Mouse (Mus musculus) kidney, postnatal 0 days (tissue): ENCODE measurements around the gene Rpl10a. TPM values are rescaled to one million over a fixed set of nuclear protein-coding genes. Genes with fewer than 3 reads are reported as not detected.

Source experiments
- ATAC-seq: fragments of 200-750 bp; cut with Nextera tagmentation; replicated peaks from 2 replicates; pipeline ENCODE4 v1.8.0; 2017; ENCODE audit warnings: low read depth, moderate number of reproducible peaks, moderate TSS enrichment, moderate library complexity; ENCODE audit not compliant: low FRiP score
- DNase-seq: peaks from one replicate; pipeline ENCODE4 v3.0.0-alpha.2; 2016; ENCODE audit warnings: low spot score
- H3K27ac ChIP-seq: fragments of 300-500 bp; sonication (generic); 2 replicates; pipeline ENCODE4 v1.5.1; 2014; ENCODE audit warnings: mild to moderate bottlenecking
- H3K27me3 ChIP-seq: fragments of 300-500 bp; sonication (generic); 2 replicates; pipeline ENCODE4 v1.6.1; 2014; ENCODE audit warnings: low read length, mixed read lengths; ENCODE audit not compliant: insufficient read depth
- H3K36me3 ChIP-seq: fragments of 300-500 bp; sonication (generic); 2 replicates; pipeline ENCODE4 v1.6.1; 2014; ENCODE audit warnings: low read length, mixed read lengths; ENCODE audit not compliant: insufficient read depth
- H3K4me1 ChIP-seq: fragments of 300-500 bp; sonication (generic); replicated peaks from 2 replicates; pipeline ENCODE4 v1.6.1; 2014; ENCODE audit warnings: antibody characterized with exemption, low read length, mixed read lengths; ENCODE audit not compliant: insufficient read depth
- H3K4me2 ChIP-seq: fragments of 300-500 bp; sonication (generic); 2 replicates; pipeline ENCODE4 v1.6.1; 2014; ENCODE audit warnings: mild to moderate bottlenecking, low read length, moderate library complexity, mixed read lengths
- H3K4me3 ChIP-seq: fragments of 300-500 bp; sonication (generic); replicated peaks from 2 replicates; pipeline ENCODE4 v1.5.1; 2014; ENCODE audit warnings: low read depth, low read length
- H3K9ac ChIP-seq: fragments of 300-500 bp; sonication (generic); 2 replicates; pipeline ENCODE4 v1.6.1; 2014; ENCODE audit warnings: low read depth, low read length
- H3K9me3 ChIP-seq: fragments of 300-500 bp; sonication (generic); replicated peaks from 2 replicates; pipeline ENCODE4 v1.6.1; 2016; ENCODE audit warnings: low read length, inconsistent platforms, mixed read lengths
- CTCF ChIP-seq: IDR thresholded peaks from 2 replicates; pipeline ENCODE4 v1.5.1; 2016; ENCODE audit warnings: antibody characterized with exemption, low read depth, mild to moderate bottlenecking, moderate library complexity
- WGBS: fragments of 180-500 bp; shearing (Covaris S2); extraction: QIAGEN DNeasy Blood & Tissue Kit; methylation state at CpG from one replicate; pipeline ENCODE4 v1.1.7; 2014; 5-methylcytosine and 5-hydroxymethylcytosine counted together
- polyA plus RNA-seq: library from polyadenylated mRNA; unstranded; fragments of >200 nt; fragmentation: Nextera tagmentation; extraction: Ambion mirVana; gene quantifications from 2 replicates; pipeline ENCODE4 v1.2.1, GENCODE M21; 2015

Rpl10a gene
- 645 and 750 TPM in 2 replicates for polyA plus RNA-seq

- no peaks in the 10 kb centered on the region for H3K27me3 ChIP-seq
- H3K27ac ChIP-seq, result peak within 1 kb of the TSS; percentile 84
- under 1% methylated on average over 67 of the region's 67 CpGs for WGBS
- ATAC-seq (peak; percentile 81), DNase-seq (peak; percentile 97)
- H3K4me2 ChIP-seq, result peak within 1 kb of the TSS; percentile 74
- H3K36me3 ChIP-seq, result peaks cover 24% of the 10 kb centered on the region
- peak; percentile 94 for TF ChIP-seq CTCF
- H3K9ac ChIP-seq, result peak within 1 kb of the TSS; percentile 89
- H3K4me1 ChIP-seq, result peaks cover 34% of the 10 kb centered on the region; the same call in 1 of the 2 replicates
- H3K4me3 ChIP-seq, result peak within 1 kb of the TSS; percentile 48
- H3K9me3 ChIP-seq, result no peaks in the 10 kb centered on the region
These were observed at the start of gene Rpl10a for GRCm38 (mm10) chr17:28328366-28328928. Rpl10a (plus strand) TSS chr17:28328471.

- DNase-seq (no peak), ATAC-seq (peak; percentile 18; the same call in 1 of the 2 replicates)
- Histone ChIP-seq H3K27ac (peak overlapping the region; percentile 82), H3K4me2 (no peak overlapping the region), H3K9ac (no peak overlapping the region), H3K4me3 (no peak overlapping the region), H3K9me3 (no peaks in the 10 kb centered on the region), H3K27me3 (no peaks in the 10 kb centered on the region), H3K4me1 (peaks cover 35% of the 10 kb centered on the region; the same call in 1 of the 2 replicates), H3K36me3 (no peaks in the 10 kb centered on the region)
- 13% methylated on average over 4 of the region's 4 CpGs for WGBS
- TF ChIP-seq CTCF, result no peak
These were observed 49.0 kb upstream of the Rpl10a start for GRCm38 (mm10) chr17:28279236-28279635.

GRCm38 (mm10) chr17:28279780-28280422, 48.4 kb upstream of the Rpl10a start:
- no peaks in the 10 kb centered on the region for H3K36me3 ChIP-seq
- no peak overlapping the region for H3K4me2 ChIP-seq
- DNase-seq, result no peak
- 0 out of 2 replicates have a peak overlapping the region, but pooled peaks have one; percentile 14 for H3K9ac ChIP-seq
- H3K4me1 ChIP-seq, result peaks cover 35% of the 10 kb centered on the region; the same call in 1 of the 2 replicates
- no peak for TF ChIP-seq CTCF
- ATAC-seq, result peak; percentile 64
- 52% methylated on average over 15 of the region's 15 CpGs for WGBS
- H3K27ac ChIP-seq, result peak overlapping the region; percentile 82
- no peaks in the 10 kb centered on the region for H3K27me3 ChIP-seq
- no peak overlapping the region for H3K4me3 ChIP-seq
- no peaks in the 10 kb centered on the region for H3K9me3 ChIP-seq

GRCm38 (mm10) chr17:28280423-28280800, 47.9 kb upstream of the Rpl10a start:
- H3K27ac ChIP-seq, result peak overlapping the region; percentile 82
- H3K4me3 ChIP-seq, result no peak overlapping the region
- peaks cover 40% of the 10 kb centered on the region; the same call in 1 of the 2 replicates for H3K4me1 ChIP-seq
- WGBS, result 70% methylated on average over 7 of the region's 7 CpGs
- no peaks in the 10 kb centered on the region for H3K9me3 ChIP-seq
- H3K4me2 ChIP-seq, result no peak overlapping the region
- peak; percentile 8; the same call in 1 of the 2 replicates for ATAC-seq
- no peak for TF ChIP-seq CTCF
- H3K9ac ChIP-seq, result 0 out of 2 replicates have a peak overlapping the region, but pooled peaks have one; percentile 14
- DNase-seq, result no peak
- no peaks in the 10 kb centered on the region for H3K27me3 ChIP-seq
- H3K36me3 ChIP-seq, result no peaks in the 10 kb centered on the region

- ATAC-seq (peak; percentile 71), DNase-seq (peak; percentile 46)
These were observed 47.4 kb upstream of the Rpl10a start for GRCm38 (mm10) chr17:28280831-28281377.

GRCm38 (mm10) chr17:28281866-28282441, 46.3 kb upstream of the Rpl10a start:
- DNase-seq, result no peak

More at GRCm38 (mm10) chr17:28280831-28281377, 47.4 kb upstream of the Rpl10a start:
- Histone ChIP-seq H3K4me1 (peaks cover 43% of the 10 kb centered on the region), H3K4me2 (no peak overlapping the region), H3K27ac (peak overlapping the region; percentile 82), H3K9me3 (no peaks in the 10 kb centered on the region), H3K9ac (no peak overlapping the region), H3K4me3 (no peak overlapping the region), H3K36me3 (no peaks in the 10 kb centered on the region), H3K27me3 (no peaks in the 10 kb centered on the region)
- 29% methylated on average over 5 of the region's 5 CpGs for WGBS
- TF ChIP-seq CTCF, result no peak

More at GRCm38 (mm10) chr17:28281866-28282441, 46.3 kb upstream of the Rpl10a start:
- no peak for TF ChIP-seq CTCF
- no peak for ATAC-seq
- H3K27ac ChIP-seq, result no peak overlapping the region
- H3K9ac ChIP-seq, result no peak overlapping the region
- no peaks in the 10 kb centered on the region for H3K27me3 ChIP-seq
- H3K4me3 ChIP-seq, result no peak overlapping the region
- H3K4me2 ChIP-seq, result no peak overlapping the region
- H3K36me3 ChIP-seq, result no peaks in the 10 kb centered on the region
- H3K9me3 ChIP-seq, result no peaks in the 10 kb centered on the region
- WGBS, result 93% methylated on average over 7 of the region's 7 CpGs
- peaks cover 50% of the 10 kb centered on the region for H3K4me1 ChIP-seq
